Mouse (Mus musculus) E14TG2a.4 (cell line): ENCODE results near the gene Chrm1.

Source experiments
- CTCF ChIP-seq: conservative IDR thresholded peaks from 2 replicates; pipeline ENCODE4 v1.5.1; 2014; ENCODE audit warnings: low read length
- NANOG ChIP-seq: IDR thresholded peaks from 2 replicates; pipeline ENCODE4 v1.6.1; 2014; ENCODE audit warnings: borderline replicate concordance, low read length, mixed read lengths
- POU5F1 ChIP-seq: IDR thresholded peaks from 2 replicates; pipeline ENCODE4 v1.6.1; 2014; ENCODE audit warnings: low read length, borderline replicate concordance

GRCm38 (mm10) chr19:8679031-8679779 is 15.6 kb downstream of the Chrm1 start:
- TF ChIP-seq CTCF (0 out of 2 replicates have a peak, but pooled peaks have one; percentile 8), POU5F1 (no peak), NANOG (no peak)
